Mouse (Mus musculus) thymus, postnatal 14 days (tissue): ENCODE data around the gene Smagp.

Experiments
- DNase-seq: peaks from one replicate; pipeline ENCODE4 v3.0.0; 2021

The Smagp gene

GRCm38 (mm10) chr15:100636700-100637501, at the start of gene Smagp:
TSS of gene Smagp (minus strand) at chr15:100636940.
- no peak for DNase-seq

GRCm38 (mm10) chr15:100686434-100686833, 49.7 kb upstream of the Smagp start:
- no peak for DNase-seq

GRCm38 (mm10) chr15:100685849-100686248, 49.1 kb upstream of the Smagp start:
- DNase-seq: no peak

GRCm38 (mm10) chr15:100685255-100685654, 48.5 kb upstream of the Smagp start:
- no peak for DNase-seq

GRCm38 (mm10) chr15:100684450-100684849, 47.7 kb upstream of the Smagp start:
- DNase-seq: no peak

GRCm38 (mm10) chr15:100683041-100683440, 46.3 kb upstream of the Smagp start:
- DNase-seq: peak; percentile 85

- DNase-seq: no peak
Observed at GRCm38 (mm10) chr15:100681770-100682169, 45.0 kb upstream of the Smagp start.

GRCm38 (mm10) chr15:100680381-100680780, 43.6 kb upstream of the Smagp start:
- DNase-seq: peak; percentile 71

GRCm38 (mm10) chr15:100679005-100679404, 42.3 kb upstream of the Smagp start:
- DNase-seq: no peak

- DNase-seq: no peak
Observed at GRCm38 (mm10) chr15:100678581-100678980, 41.8 kb upstream of the Smagp start.

- DNase-seq: no peak
Observed at GRCm38 (mm10) chr15:100677675-100678074, 40.9 kb upstream of the Smagp start.

GRCm38 (mm10) chr15:100676521-100676920, 39.8 kb upstream of the Smagp start:
- DNase-seq: no peak

GRCm38 (mm10) chr15:100675486-100675885, 38.7 kb upstream of the Smagp start:
- no peak for DNase-seq

- DNase-seq: no peak
Observed at GRCm38 (mm10) chr15:100674566-100674965, 37.8 kb upstream of the Smagp start.

GRCm38 (mm10) chr15:100673585-100674391, 37.0 kb upstream of the Smagp start:
- no peak for DNase-seq

GRCm38 (mm10) chr15:100670833-100671232, 34.1 kb upstream of the Smagp start:
- no peak for DNase-seq

GRCm38 (mm10) chr15:100670004-100670403, 33.3 kb upstream of the Smagp start:
- no peak for DNase-seq

GRCm38 (mm10) chr15:100669337-100669736, 32.6 kb upstream of the Smagp start, which contains the start of gene Bin2:
TSS of gene Bin2 (minus strand) at chr15:100669553.
- peak; percentile 94 for DNase-seq

- DNase-seq: peak; percentile 63
Observed at GRCm38 (mm10) chr15:100667871-100668545, 31.3 kb upstream of the Smagp start.

- no peak for DNase-seq
Observed at GRCm38 (mm10) chr15:100667420-100667819, 30.7 kb upstream of the Smagp start.

- peak; percentile 48 for DNase-seq
Observed at GRCm38 (mm10) chr15:100666851-100667250, 30.1 kb upstream of the Smagp start.

- DNase-seq: peak; percentile 44
Observed at GRCm38 (mm10) chr15:100666219-100666696, 29.5 kb upstream of the Smagp start.
